Mouse (Mus musculus) large intestine, adult 2 months (tissue): ENCODE data around the gene Acot13. TPM values are rescaled to one million over a fixed set of nuclear protein-coding genes. Genes with fewer than 3 reads are reported as not detected.
A peak's percentile ranks its signal among the peaks of the same experiment; 100 is the strongest.
"Not testable (repeated sequence)": the region's sequence is repeated elsewhere in the genome, so short reads cannot be mapped to it uniquely, and the experiment has no call there.

ENCODE experiments used
- DNase-seq: peaks from one replicate; pipeline ENCODE4 v3.0.0-alpha.2; 2012; ENCODE audit warnings: low read depth, low spot score
- WGBS: fragments of 180-500 bp; shearing (Covaris S2); methylation state at CpG from one replicate; pipeline ENCODE4 v1.1.7; 2018; 5-methylcytosine and 5-hydroxymethylcytosine counted together
- polyA plus RNA-seq: library from polyadenylated mRNA; depleted of rRNA; stranded (reverse); fragments of >200 nt; gene quantifications from 2 replicates; pipeline ENCODE4 v1.2.3, GENCODE M21; 2012; rRNA removed

The Acot13 gene
- 57.4 and 65.0 TPM in 2 replicates for polyA plus RNA-seq

DNA sequence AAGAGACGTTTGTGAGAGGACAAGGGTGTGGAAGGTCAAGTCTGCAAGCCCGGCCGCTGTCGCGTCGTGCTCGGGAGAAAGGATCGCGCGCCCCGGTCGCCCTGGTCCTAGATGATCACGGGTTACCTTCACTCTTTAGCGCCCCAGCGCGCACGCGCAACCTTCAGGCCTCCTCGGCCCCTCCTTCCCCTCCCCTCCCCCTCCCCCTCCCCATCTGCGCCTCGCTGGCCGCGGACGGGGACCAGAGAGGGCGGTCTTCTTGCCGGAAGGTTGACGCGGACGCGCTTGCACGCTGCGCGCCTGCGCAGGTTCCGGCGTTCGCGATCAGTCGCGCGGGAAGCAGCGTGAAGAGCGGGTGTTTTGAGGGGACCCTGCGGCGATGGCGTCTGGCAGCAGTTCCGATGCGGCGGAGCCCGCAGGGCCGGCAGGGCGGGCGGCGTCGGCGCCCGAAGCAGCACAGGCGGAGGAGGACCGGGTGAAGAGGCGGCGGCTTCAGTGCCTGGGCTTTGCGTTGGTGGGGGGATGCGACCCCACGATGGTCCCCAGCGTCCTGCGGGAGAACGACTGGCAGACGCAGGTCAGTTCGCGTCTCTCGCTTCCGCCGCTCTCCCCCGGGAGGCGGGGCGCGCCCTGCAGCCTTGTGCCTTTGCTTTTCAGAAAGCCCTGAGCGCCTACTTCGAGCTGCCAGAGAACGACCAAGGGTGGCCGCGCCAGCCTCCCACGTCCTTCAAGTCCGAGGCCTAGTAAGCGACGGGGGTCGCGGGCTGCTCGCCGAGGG, at the start of gene Acot13, which contains the start of gene Tdp2:
Gene Acot13, minus strand, starts transcription at position 188 of the 778 bp plus-strand sequence.
Gene Tdp2, plus strand, starts transcription at position 327 of the 778 bp plus-strand sequence.
- peak; percentile 97 for DNase-seq
- WGBS = under 1% methylated on average over 90 of the region's 90 CpGs

DNA sequence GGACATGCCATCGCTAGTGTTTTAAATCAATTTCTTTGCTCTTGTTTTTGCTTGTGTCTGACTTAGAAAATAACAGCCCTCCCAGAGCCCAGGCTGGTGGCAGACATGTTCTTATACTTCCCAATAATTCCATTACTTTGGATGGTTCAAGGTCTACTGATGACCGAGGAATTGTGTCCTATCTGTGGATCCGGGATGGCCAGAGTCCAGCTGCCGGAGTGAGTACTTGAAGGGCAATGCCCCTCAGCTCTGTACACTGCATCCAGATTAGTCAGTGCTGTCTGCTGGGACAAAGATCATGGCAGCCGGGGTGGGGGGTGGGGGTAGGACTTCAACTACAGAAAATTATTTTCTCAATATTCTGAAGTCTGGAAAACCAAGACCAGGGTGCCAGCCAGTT, 49.4 kb upstream of the Acot13 start:
- 83% methylated on average over 5 of the region's 5 CpGs for WGBS
- no peak for DNase-seq

DNA sequence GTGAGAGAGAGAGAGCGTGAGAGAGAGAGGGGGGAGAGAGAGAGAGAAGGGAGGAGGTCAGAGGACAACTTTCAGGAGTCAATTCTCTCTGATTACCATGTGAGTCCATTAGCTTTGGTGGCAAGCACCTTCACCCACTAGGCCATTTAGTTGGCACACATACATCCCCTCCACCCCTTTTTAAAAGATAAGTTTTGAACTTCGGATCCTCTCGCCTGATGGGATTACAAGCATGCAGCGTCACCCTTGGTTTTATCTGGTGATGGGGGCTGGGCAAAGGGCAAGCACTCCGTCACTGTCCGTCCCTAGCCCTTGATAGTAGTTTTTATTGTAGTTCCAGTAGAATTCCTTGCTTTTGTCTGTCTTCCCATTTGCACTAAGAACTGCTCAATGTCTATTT, 48.9 kb upstream of the Acot13 start:
- no peak for DNase-seq
- WGBS = 40% methylated on average over 6 of the region's 6 CpGs

DNA sequence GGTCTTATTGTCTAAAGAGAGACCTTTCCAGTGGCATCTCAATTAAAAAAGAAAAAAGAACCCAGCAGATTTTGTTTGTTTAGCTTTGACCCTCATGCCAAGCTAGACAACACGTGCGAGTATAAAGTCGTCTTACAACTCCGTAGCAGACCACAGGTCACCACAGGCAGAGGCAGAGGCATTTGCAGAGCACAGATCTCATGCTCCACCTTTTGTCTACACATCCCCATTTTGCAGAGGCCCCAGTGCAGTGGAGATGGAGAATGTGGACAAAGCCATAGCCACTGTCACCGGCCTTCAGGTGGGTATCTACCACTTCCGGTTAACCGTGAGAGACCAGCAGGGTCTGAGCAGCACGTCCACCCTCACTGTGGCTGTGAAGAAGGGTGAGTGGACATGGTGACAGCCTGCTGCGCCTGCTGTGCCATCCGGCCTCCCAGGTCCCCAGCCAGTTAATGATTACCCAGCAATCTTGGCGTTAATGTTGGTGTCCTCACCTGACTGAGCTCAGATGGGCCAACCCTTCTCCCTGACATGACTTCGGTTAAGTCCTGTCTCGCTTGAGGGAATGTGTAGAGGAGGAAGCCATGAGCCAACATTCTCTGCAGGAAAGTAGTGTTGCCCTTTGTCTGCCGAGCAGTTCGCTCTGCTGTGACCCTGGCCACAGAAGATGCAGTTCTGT, 48.2 kb upstream of the Acot13 start:
- DNase-seq = peak; percentile 91
- WGBS = 38% methylated on average over 15 of the region's 15 CpGs

DNA sequence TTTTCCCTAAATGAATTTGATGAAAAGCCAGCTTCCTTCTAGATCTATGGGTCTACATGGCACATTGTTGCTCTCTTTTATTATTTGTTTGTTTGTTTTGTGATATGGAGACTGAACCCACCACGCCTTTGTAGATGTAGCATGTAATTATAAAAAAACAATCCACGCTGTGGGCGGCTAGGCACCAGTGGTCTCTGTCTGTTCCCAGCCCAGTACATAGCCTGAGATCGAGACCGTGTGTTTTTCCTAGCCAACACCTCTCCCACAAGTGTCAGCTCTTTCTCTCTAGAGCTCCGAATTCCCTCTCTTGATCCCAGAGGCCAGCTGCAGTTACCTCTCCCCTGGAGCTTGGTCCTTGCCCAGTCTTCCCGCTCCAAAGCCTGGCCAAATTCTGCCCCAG, 36.9 kb upstream of the Acot13 start:
- 65% methylated on average over 7 of the region's 7 CpGs for whole genome bisulfite sequencing
- DNase-seq = no peak

DNA sequence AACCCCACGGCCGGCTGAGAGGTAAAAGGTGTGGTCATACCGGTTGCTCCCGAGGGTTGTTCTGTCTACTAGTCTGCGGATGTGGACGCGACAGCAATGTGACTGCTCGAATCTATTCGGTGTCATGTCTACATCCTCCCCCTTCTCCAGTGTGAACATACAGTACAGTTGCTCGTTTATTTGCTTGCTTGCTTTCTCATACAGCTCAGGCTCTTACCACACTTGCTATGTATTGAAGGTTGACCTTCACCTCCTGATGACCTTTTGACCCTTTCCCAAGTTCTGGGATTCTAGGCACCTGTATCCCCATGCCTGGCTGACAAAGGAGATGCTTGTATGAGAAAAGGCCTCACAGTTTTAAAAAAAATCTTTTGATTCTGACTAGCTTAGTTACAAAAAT, 36.4 kb upstream of the Acot13 start:
- no peak for DNase-seq
- WGBS = 79% methylated on average over 10 of the region's 10 CpGs

DNA sequence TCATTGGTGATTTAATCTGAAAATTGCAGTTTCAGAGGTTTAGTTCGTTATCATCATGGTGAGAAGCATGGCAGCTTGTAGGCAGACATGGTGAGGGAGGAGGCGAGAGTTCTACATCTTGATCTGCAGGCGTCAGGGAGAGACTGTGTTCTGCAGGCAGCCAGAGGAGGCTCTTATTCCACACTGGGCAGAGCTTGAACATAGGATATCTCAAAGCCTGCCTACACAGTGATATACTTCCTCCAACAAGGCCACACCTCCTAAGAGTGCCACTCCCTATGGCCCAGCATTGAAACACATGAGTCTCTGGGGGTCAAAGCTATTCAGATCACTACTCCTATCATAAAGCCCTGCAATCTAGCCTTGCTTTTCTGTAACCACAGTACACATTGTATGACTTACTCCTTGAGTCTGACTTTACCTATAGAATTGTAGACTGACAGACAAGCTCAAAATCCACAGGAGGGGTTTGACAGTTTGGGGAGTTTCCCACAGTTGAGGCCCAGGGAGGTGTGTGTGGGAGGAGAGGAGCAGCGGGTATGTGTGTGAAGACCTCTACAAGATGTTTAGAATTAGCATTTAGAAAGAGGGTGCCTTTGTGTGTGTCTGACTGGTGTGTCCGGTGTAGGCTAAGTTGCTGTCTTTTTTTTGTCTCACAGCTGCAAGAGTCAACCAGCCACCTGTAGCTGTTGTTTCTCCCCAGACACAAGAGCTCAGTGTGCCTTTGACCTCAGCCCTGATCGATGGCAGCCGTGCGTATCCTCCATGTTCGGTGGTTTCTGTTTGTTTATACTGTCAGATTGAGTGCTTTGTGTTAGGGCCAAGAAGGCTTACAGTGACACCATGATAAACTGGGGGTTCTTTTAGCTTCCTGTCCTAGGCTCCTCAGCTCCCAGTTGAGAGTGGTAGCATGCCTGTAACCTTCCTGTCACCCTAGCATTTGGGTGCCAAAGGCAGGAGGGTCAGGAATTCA, 35.4 kb upstream of the Acot13 start:
- 39% methylated on average over 9 of the region's 9 CpGs for WGBS

DNA sequence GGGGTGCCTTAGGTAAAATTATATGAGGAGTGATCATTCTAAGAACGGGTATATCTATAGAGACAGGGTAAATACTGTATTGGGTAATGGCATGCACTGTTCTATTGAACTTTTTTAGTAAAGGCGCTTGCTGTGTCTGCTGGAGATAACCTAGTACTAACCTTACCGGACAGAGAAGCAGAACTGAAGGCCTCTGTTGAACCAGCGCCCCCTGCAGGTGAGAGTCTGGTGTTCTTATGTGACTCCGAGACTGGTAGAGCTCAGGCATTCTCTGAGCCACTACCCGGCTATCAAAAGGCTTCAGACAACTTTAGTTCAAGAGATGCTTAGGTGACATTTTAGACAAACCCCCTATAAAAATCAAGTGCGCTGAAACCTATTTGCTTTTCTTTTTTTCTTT, 31.2 kb upstream of the Acot13 start:
- peak; percentile 78 for DNase-seq
- WGBS = 48% methylated on average over 7 of the region's 7 CpGs

More for the DNA sequence above, 35.4 kb upstream of the Acot13 start:
- no peak for DNase-seq

DNA sequence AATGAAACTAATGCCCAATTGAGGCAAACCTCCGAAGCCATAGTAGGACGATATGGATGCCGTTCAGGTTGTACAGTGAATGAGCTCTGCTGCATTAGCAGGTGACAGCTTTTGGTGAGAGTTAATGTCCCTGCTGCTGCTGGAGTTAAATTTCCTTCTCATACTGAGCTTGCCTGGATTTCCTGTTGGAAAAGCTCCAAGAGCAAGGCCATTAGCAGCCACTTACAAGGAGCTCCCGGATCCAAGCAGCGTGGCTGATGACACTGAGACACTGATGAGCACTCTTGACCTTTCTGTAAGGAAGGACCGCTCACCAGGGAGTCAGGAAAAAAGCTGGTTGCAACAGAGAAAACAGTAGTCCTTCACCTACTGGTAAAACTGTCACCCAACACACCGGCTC, 30.7 kb upstream of the Acot13 start:
- whole genome bisulfite sequencing = 17% methylated on average over 7 of the region's 7 CpGs
- DNase-seq = no peak

DNA sequence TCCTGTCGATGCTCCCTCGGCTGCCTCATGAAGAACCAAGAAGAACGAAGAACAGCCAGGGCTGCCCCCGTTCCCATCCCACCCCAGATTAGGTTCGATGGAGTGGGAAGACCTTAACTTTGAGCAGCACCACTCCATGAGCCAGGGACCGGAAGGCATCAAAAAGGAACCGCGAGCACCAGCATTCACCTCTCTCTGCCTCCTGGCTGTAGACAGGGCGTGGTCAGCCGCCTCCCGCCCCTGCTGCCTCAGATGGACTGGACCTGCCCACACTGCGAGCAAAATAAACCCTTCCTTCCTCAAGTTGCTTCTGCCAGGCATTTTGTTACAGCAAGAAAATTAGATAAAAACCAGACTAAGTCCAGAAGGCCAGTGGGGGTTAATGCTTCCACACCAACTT, 29.7 kb upstream of the Acot13 start:
- no peak for DNase-seq
- 30% methylated on average over 12 of the region's 12 CpGs for WGBS

DNA sequence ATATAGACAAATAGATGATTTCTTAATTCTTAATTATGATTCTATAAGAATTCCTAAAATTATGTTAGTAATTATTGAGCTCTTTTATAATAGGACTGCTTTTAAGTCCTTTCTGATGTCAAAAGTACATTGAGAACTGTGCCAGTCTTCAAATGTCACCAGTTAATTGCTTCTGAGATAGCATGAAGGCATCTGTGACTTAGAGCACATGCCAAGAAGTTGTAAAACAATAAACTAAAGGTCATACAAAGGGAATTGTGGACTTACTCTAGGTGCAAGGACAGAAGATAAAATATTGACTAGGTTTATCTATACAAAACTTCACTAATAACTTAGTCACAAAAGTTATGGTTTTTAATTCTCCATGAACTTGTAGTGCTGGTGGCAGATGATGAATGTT, 27.8 kb upstream of the Acot13 start:
- no peak for DNase-seq

DNA sequence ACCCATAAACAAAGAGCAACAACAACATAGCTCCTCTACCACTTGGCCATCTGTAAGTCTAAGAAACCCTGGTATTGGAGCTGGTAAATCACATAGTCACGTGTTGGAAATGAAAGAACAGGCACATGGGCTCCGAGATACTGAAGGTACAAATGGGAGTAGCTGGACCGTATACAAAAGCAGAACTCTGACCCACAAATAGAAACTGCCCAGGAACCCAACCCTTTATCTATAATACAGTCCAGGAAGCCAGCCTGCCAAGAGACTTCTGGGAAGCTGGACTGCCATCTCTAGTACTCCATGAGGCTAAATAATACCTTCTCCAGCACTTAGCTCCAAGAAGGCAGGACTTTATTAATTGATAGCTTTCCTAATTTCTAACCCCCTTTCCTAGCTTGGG, 21.2 kb upstream of the Acot13 start:
- WGBS = 41% methylated on average over 3 of the region's 3 CpGs
- DNase-seq = no peak

DNA sequence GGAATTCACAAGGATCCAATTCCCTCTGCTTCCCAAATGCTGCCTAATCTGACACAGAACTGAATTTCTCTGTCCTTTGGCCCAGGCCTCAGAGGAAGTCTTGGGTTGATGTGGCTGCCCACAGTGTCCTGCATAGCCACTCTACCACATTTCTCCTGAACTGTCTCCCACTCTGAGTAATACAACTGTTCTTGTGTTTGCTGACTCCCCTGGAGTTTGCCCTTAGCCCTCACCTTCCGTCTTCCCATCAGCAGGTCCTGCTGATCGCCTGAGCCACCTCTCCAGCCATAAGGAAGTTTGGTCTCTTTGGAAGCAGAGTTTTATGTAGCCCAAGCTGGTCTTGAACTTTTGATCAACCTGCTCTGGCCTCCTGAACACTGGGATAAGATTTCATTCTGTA, 20.6 kb upstream of the Acot13 start:
- 34% methylated on average over 2 of the region's 2 CpGs for WGBS
- no peak for DNase-seq

DNA sequence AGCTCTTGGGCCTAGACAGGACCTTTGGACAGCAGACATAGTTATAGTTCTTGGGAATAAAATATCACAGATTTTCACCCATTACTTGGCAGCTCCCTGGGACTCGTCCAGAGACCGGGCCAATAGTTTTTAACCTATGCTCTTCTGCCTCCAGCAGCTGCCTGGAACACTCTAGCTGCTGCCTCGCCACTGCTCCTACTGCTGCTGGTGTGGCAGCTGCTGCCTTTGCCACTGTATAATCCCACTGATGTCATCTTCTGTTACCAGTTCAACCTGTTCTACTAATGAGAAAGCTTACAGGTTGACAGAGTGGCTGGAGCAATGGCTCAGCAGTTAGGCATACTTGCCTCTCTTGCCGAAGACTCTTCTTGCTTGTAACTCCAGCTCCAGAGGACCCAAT, 18.0 kb upstream of the Acot13 start:
- no peak for DNase-seq
- 29% methylated on average over 4 of the region's 4 CpGs for WGBS

DNA sequence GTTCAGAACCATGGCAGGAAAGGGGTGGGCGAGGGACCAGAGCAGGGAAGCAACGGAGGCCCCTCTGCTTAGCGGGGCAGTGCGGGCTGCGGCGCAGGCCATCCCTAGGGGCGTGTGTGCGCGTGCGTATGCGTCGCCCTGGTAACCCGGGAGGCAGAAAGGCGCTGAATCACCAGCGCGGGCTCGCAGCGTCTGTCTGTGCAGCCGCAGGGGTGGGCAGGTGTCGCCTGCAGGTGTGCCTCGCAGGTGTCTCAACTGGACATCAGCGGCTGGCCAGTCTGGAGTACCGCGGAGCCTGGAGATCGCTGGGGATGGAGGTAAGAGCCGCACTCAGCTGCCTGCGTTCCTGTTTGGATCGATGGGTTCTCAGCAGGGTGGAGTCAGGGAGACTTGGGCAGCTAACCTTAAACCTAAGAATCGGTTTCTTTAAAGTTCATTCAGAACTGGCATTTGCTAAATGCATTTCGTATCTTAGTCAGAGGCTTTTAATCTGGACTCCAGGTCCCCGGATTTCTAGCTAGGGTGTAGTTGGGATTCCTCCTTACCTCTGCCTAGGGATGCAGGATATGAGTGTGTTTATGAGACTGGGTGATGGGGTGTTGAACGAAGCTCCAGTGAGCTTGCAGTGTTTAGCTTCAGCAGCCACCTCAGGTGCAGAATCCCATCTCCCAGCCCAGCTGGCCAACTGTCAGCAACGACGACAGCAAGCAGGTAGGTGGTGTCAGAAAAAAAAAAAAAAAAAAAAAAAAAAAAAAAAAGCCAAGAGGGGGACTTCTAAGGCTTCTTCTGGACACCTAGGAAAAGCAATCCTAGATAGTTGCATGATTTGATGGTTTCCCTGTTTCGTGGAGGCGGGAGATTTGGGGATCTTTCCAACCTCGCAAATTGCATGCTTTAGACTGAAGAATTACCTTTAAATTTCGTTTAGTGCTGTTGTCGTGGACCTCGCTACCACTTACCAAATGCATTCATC, 13.9 kb upstream of the Acot13 start, which contains the start of gene D130043K22Rik:
Gene D130043K22Rik, plus strand, starts transcription at position 153 of the 973 bp plus-strand sequence.
- WGBS = 18% methylated on average over 40 of the region's 40 CpGs
- DNase-seq = no peak

DNA sequence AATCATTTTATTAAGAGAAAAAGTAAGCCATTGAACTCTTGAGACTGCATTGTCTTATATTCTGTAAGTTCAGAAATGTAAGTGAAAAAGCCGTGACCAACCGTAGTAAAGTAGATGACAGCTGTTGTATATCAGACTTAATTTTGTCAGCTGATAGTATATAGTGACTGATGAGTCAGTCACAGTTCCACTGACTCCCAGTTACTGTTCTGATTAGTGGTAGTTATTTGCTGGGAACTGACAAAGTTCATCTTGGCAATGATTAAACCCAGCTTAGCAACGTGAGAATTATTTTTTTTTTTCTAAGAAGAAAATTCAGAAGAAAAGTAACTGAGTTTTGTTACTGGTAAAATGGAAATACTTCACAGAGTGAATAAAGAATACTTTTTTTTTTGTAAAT, 10.4 kb upstream of the Acot13 start:
- 55% methylated on average over 3 of the region's 3 CpGs for WGBS
- DNase-seq = no peak

DNA sequence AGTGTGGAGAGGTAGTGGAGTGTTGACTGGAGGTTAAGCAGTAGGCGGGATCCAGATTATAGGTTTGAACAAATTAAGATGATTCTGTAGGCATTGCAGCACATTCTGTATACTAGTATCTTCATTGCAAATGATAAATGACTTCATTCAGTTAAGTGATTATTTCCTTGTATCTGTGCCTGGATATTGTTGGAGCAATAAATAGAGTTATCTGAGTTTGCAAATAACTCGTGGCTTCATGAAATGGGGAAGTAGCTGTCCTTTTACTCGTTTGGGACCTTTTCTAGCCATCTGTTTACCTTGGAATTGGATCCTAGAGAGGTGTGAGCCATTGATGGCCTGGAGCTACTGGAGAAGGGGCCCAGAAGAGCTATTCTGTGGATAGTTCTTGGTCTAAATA, 8.5 kb upstream of the Acot13 start:
- no peak for DNase-seq
- WGBS = 47% methylated on average over 3 of the region's 3 CpGs

DNA sequence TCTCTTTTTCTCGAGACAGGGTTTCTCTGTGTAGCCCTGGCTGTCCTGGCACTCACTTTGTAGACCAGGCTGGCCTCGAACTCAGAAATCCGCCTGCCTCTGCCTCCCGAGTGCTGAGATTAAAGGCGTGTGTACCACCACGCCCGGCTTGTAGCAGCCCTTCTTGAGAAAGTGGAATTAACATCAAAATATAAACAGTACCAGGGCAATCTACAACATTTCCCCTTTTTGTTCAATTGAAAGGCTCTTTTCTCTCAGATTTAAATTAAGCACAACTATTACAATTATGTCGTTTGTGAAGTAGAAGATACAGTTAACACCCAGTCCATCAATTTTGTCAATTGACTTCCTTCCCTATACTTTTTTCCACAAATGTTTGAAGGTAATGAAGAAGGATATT, 6.4 kb upstream of the Acot13 start:
- not testable (repeated sequence) for DNase-seq
- 88% methylated on average over 8 of the region's 8 CpGs for WGBS

DNA sequence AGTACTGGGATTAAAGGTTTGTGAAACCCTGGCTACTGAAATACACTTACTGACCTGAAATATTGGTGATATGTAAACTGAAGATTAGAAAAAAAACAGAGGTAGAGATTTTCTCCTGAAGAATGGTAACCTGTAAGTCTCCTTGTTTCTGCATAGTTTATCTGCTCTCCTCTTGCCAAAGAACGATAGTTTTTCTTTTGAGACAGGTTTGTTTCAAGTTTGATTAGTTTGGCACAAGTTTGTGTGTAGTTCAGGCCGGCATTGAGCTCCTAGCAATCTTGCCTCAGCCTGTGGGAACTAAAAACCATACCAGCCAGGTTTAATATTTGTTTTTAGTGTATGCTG, 1.4 kb upstream of the Acot13 start:
- WGBS = 15% methylated on average over 2 of the region's 2 CpGs
- DNase-seq = no peak
